Mouse (Mus musculus): ENCODE measurements around the gene Dnajc12.

DNA sequence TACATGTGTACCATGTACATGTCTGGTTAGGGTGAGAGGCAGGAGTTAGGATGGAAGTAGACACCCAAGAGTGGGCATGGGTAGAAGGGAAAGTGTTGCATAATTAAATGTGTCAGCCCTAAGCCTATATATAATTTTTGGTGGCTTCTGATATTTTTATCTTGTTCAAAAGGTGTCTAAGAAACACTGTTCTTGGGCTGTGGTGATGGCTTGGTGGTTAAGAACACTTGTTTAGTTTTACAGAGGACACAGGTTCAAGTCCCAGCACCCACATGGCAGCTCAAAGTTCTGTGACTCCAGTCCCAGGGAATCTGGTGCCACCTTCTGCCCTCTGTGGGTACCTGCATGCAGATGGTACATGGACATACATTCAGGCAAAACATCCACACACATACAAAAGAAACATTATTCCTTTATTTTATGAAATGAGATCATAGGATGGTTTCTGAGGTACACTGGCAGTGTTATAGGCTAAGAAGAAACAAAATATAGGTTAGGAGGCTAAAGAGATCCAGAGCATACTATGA, 56.6 kb downstream of the Dnajc12 start:
- TF ChIP-seq CTCF (conservative IDR thresholded peaks at IDR 0.05; ENCODE audit: insufficient read depth, insufficient read length, low read depth, low read length), result no peak
- TF ChIP-seq POLR2A (IDR thresholded peaks at IDR 0.05; ENCODE audit: low read depth, low read length), result no peak
